26 mouse cellular contexts compared by ENCODE assay signal in genomic region chr13:20404530-20404929, GRCm38 (mm10).
DNase-seq lines count a peak whose midpoint lies in the region; ATAC-seq and TF ChIP-seq lines count a peak whose summit lies in the region.
"Had no signal": no experiment of that assay in that cellular context is flagged by ENCODE, and none has a peak within 500 bp of the region (broad histone marks: within the 10 kb centered on the region; RNA-seq: fewer than 3 reads in every experiment).

No protein-coding gene starts in this region.

- no peak overlapping the region for H3K9ac ChIP-seq in hindbrain, embryonic 12.5 days
- H3K9ac ChIP-seq in hindbrain, postnatal 0 days (replicated peaks; ENCODE audit: low read length) = no peak overlapping the region
- H3K9ac ChIP-seq in neural tube, embryonic 13.5 days = no peak overlapping the region
- no peak overlapping the region for H3K9ac ChIP-seq in midbrain, embryonic 14.5 days (replicated peaks; ENCODE audit: low read length)
- H3K9ac ChIP-seq: embryonic facial prominence, embryonic 13.5 days; heart, embryonic 13.5 days; liver, embryonic 12.5 days; liver, postnatal 0 days had no signal

- no peak for DNase-seq in hindbrain, postnatal 0 days (ENCODE audit: low spot score)
- DNase-seq in neural tube, embryonic 10.5 days (ENCODE audit: extremely low spot score, low spot score) = no peak
- DNase-seq in midbrain, embryonic 14.5 days = peak; percentile 41
- DNase-seq in cerebellum, postnatal 4 days (ENCODE audit: low spot score in 2 of 2) = no peak
- DNase-seq in spleen, adult 12 weeks (ENCODE audit: low spot score) = no peak
- DNase-seq: adrenal gland, postnatal 10 days; cerebellum, adult 11-12 months; cerebellum, adult 9-11 months; gastrocnemius, postnatal 10 days; heart, postnatal 10 days; kidney, adult 18-20 months; kidney, postnatal 4 days; left cerebral cortex, postnatal 4 days; liver, postnatal 0 days; lung, postnatal 36 days; right cerebral cortex, postnatal 25 days; spleen, adult 18-20 months; thymus, adult 18-20 months; thymus, postnatal 36 days had no signal

- no peak overlapping the region for H3K4me2 ChIP-seq in hindbrain, embryonic 12.5 days (replicated peaks)
- H3K4me2 ChIP-seq in hindbrain, postnatal 0 days (ENCODE audit: low read depth, low read length) = no peak overlapping the region
- H3K4me2 ChIP-seq in neural tube, embryonic 13.5 days = no peak overlapping the region
- no peak overlapping the region for H3K4me2 ChIP-seq in midbrain, embryonic 14.5 days (ENCODE audit: low read length)
- H3K4me2 ChIP-seq: embryonic facial prominence, embryonic 13.5 days; heart, embryonic 13.5 days; liver, embryonic 12.5 days had no signal

- H3K27ac ChIP-seq in hindbrain, embryonic 12.5 days = 0 out of 2 replicates have a peak overlapping the region, but pooled peaks have one; percentile 55
- no peak overlapping the region for H3K27ac ChIP-seq in hindbrain, postnatal 0 days
- H3K27ac ChIP-seq in neural tube, embryonic 13.5 days (replicated peaks) = peak overlapping the region; percentile 73; the same call in 1 of the 2 replicates
- H3K27ac ChIP-seq in midbrain, embryonic 14.5 days (replicated peaks; ENCODE audit: low read depth, low read length) = 0 out of 2 replicates have a peak overlapping the region, but pooled peaks have one; percentile 37
- H3K27ac ChIP-seq: embryonic facial prominence, embryonic 13.5 days; heart, embryonic 13.5 days; hindbrain, embryonic 10.5 days; liver, embryonic 12.5 days had no signal

- no peaks in the 10 kb centered on the region for H3K9me3 ChIP-seq in hindbrain, embryonic 12.5 days (replicated peaks)
- H3K9me3 ChIP-seq in hindbrain, postnatal 0 days (ENCODE audit: low read length) = no peaks in the 10 kb centered on the region
- no peaks in the 10 kb centered on the region for H3K9me3 ChIP-seq in neural tube, embryonic 13.5 days
- H3K9me3 ChIP-seq in midbrain, embryonic 14.5 days (ENCODE audit: control insufficient read depth, low read length) = no peaks in the 10 kb centered on the region
- H3K9me3 ChIP-seq: embryonic facial prominence, embryonic 13.5 days; heart, embryonic 13.5 days; hindbrain, embryonic 10.5 days; liver, embryonic 12.5 days had no signal

- H3K27me3 ChIP-seq in hindbrain, embryonic 12.5 days = no peaks in the 10 kb centered on the region
- no peaks in the 10 kb centered on the region for H3K27me3 ChIP-seq in hindbrain, postnatal 0 days (ENCODE audit: insufficient read depth, low read length)
- no peaks in the 10 kb centered on the region for H3K27me3 ChIP-seq in neural tube, embryonic 13.5 days
- no peaks in the 10 kb centered on the region for H3K27me3 ChIP-seq in midbrain, embryonic 14.5 days (ENCODE audit: control insufficient read depth, insufficient read depth, low read length)
- H3K27me3 ChIP-seq: embryonic facial prominence, embryonic 13.5 days; heart, embryonic 13.5 days; liver, embryonic 12.5 days had no signal

- peak; percentile 32; the same call in 1 of the 2 replicates for ATAC-seq in hindbrain, embryonic 12.5 days (ENCODE audit: low FRiP score)
- no peak for ATAC-seq in hindbrain, postnatal 0 days
- ATAC-seq in neural tube, embryonic 13.5 days (ENCODE audit: low read depth) = no peak
- peak; percentile 28; the same call in 1 of the 2 replicates for ATAC-seq in midbrain, embryonic 14.5 days (ENCODE audit: low FRiP score, low TSS enrichment)
- ATAC-seq: liver, embryonic 12.5 days; liver, postnatal 0 days; Patski had no signal

- H3K4me3 ChIP-seq in hindbrain, embryonic 12.5 days = no peak overlapping the region
- H3K4me3 ChIP-seq in hindbrain, postnatal 0 days (ENCODE audit: low read length) = no peak overlapping the region
- no peak overlapping the region for H3K4me3 ChIP-seq in neural tube, embryonic 13.5 days
- no peak overlapping the region for H3K4me3 ChIP-seq in midbrain, embryonic 14.5 days (replicated peaks; ENCODE audit: low read depth, low read length)
- H3K4me3 ChIP-seq: embryonic facial prominence, embryonic 13.5 days; heart, embryonic 13.5 days; hindbrain, embryonic 10.5 days; liver, embryonic 12.5 days had no signal

- no peaks in the 10 kb centered on the region for H3K36me3 ChIP-seq in hindbrain, embryonic 12.5 days
- H3K36me3 ChIP-seq in hindbrain, postnatal 0 days (ENCODE audit: insufficient read depth, low read length) = no peaks in the 10 kb centered on the region
- no peaks in the 10 kb centered on the region for H3K36me3 ChIP-seq in neural tube, embryonic 13.5 days
- no peaks in the 10 kb centered on the region for H3K36me3 ChIP-seq in midbrain, embryonic 14.5 days (ENCODE audit: control insufficient read depth, insufficient read depth, low read length)
- H3K36me3 ChIP-seq: embryonic facial prominence, embryonic 13.5 days; heart, embryonic 13.5 days; hindbrain, embryonic 10.5 days; liver, embryonic 12.5 days had no signal

- TF ChIP-seq CTCF in hindbrain, postnatal 0 days (IDR thresholded peaks at IDR 0.05; ENCODE audit: low read depth) = no peak

- 35% methylated on average over 3 of the region's 3 CpGs for WGBS in hindbrain, embryonic 12.5 days
- WGBS in hindbrain, postnatal 0 days = 23% methylated on average over 3 of the region's 3 CpGs
- WGBS in neural tube, embryonic 13.5 days = 36% methylated on average over 3 of the region's 3 CpGs
- WGBS in midbrain, embryonic 14.5 days = 17% methylated on average over 3 of the region's 3 CpGs

- H3K4me1 ChIP-seq in hindbrain, embryonic 12.5 days = peaks cover 6% of the 10 kb centered on the region; the same call in 1 of the 2 replicates
- H3K4me1 ChIP-seq in hindbrain, postnatal 0 days (ENCODE audit: insufficient read depth, low read length) = no peaks in the 10 kb centered on the region
- H3K4me1 ChIP-seq in neural tube, embryonic 13.5 days (replicated peaks) = peaks cover 34% of the 10 kb centered on the region
- peaks cover 20% of the 10 kb centered on the region; the same call in 1 of the 2 replicates for H3K4me1 ChIP-seq in midbrain, embryonic 14.5 days (ENCODE audit: control insufficient read depth, insufficient read depth, low read length)
- H3K4me1 ChIP-seq: embryonic facial prominence, embryonic 13.5 days; heart, embryonic 13.5 days; hindbrain, embryonic 10.5 days; liver, embryonic 12.5 days had no signal

Comparison
In these comparisons a context has a peak if more than half of its experiments do, and no peak if none do; other contexts are left out.
1. ATAC-seq: peak in hindbrain, embryonic 12.5 days (single experiment) and midbrain, embryonic 14.5 days (single experiment); none in hindbrain, postnatal 0 days (single experiment) and neural tube, embryonic 13.5 days (single experiment).